Mouse (Mus musculus): ENCODE measurements at regions not wholly inside any gene's neighbourhood (a gene's known extent, or its start where the extent isn't known, plus 50 kb on each side); places are given as distances from the start of the nearest gene placed in this dataset.

GRCm38 (mm10) chr13:83201931-83202671, 301.7 kb upstream of the Mef2c start:
- WGBS: 93% methylated on average over 3 of the region's 3 CpGs
- Histone ChIP-seq H3K27me3 (replicated peaks) (no peaks in the 10 kb centered on the region), H3K36me3 (no peaks in the 10 kb centered on the region), H3K9ac (no peak overlapping the region), H3K4me1 (no peaks in the 10 kb centered on the region), H3K9me3 (no peaks in the 10 kb centered on the region), H3K4me3 (no peak overlapping the region), H3K4me2 (replicated peaks) (no peak overlapping the region), H3K27ac (no peak overlapping the region)
- no peak for ATAC-seq (ENCODE audit: low FRiP score, low read depth)

DNA sequence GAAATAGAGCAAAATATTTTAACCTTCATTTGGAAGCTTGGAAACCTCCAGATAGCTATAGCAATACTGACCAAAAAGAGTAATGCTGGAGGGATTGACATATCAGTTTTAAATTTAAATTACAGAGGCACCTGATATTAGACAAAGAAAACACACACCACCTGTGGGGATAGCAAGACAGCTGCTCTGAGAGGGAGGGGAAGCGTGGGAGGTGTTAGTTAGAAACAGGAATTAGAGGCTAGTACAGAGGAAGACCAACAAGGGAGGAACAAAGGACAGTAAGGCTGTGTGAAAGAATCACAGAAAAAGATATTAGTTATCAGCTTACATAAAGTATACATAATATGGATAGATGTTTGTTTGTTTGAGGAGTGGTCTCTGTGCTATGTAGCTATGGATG, 297.2 kb upstream of the Mef2c start:
- H3K4me2 ChIP-seq (replicated peaks): no peak overlapping the region
- no peaks in the 10 kb centered on the region for H3K4me1 ChIP-seq
- H3K9ac ChIP-seq: no peak overlapping the region
- H3K27ac ChIP-seq: no peak overlapping the region
- ATAC-seq (ENCODE audit: low FRiP score, low read depth): no peak
- no peaks in the 10 kb centered on the region for H3K27me3 ChIP-seq (replicated peaks)
- 86% methylated on average over 1 of the region's 1 CpGs for WGBS
- H3K4me3 ChIP-seq: no peak overlapping the region
- no peaks in the 10 kb centered on the region for H3K36me3 ChIP-seq
- no peaks in the 10 kb centered on the region for H3K9me3 ChIP-seq

DNA sequence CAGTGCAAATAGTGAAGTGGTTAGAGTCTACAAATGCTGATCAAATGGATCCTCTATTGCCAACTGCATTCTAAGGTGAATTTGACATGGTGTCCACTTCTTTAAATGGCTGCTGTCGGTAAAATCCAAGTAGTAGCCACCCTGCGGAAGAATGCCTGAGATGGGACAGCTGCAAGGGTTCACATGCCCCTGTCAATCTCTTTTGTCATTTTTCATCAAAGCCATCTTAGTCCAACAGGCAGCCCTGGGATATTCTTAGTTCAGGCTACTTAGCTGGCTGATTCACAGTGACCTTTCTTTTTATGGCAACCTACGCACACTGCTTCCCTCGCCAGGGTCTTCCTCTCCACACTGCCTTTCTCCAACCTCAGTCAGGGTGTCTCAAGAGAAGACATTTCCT, 296.3 kb upstream of the Mef2c start:
- Histone ChIP-seq H3K9me3 (no peaks in the 10 kb centered on the region), H3K4me3 (no peak overlapping the region), H3K4me1 (no peaks in the 10 kb centered on the region), H3K4me2 (replicated peaks) (no peak overlapping the region), H3K9ac (no peak overlapping the region), H3K27me3 (replicated peaks) (no peaks in the 10 kb centered on the region), H3K36me3 (no peaks in the 10 kb centered on the region), H3K27ac (no peak overlapping the region)
- no peak for ATAC-seq (ENCODE audit: low FRiP score, low read depth)
- 82% methylated on average over 4 of the region's 4 CpGs for WGBS

- WGBS: 83% methylated on average over 5 of the region's 5 CpGs
- no peak overlapping the region for H3K4me2 ChIP-seq (replicated peaks)
- H3K27ac ChIP-seq: no peak overlapping the region
- no peaks in the 10 kb centered on the region for H3K36me3 ChIP-seq
- no peaks in the 10 kb centered on the region for H3K9me3 ChIP-seq
- H3K4me3 ChIP-seq: no peak overlapping the region
- ATAC-seq (ENCODE audit: low FRiP score, low read depth): no peak
- no peaks in the 10 kb centered on the region for H3K27me3 ChIP-seq (replicated peaks)
- no peak overlapping the region for H3K9ac ChIP-seq
- H3K4me1 ChIP-seq: no peaks in the 10 kb centered on the region
Observed at GRCm38 (mm10) chr13:83208111-83208510, 295.7 kb upstream of the Mef2c start.

DNA sequence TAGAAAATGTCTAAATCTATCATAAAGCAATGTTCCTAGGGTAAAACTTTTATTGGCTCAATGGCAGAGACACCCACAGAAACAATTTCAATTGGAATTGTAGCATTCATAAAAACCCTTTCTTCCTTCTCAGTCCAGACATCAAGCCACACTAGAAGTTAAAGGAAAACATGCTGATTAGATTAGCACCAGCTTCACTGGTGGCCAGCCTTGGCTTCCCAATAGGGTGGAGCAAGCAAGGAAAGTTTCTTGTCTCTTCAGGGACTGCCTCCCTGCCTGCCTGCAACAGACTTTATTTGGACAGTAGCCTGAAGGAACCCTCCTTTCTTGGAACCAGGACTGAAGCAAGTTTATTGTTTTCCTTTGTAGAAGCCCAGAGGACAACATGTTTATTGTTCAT, 289.0 kb upstream of the Mef2c start:
- H3K9ac ChIP-seq: no peak overlapping the region
- no peaks in the 10 kb centered on the region for H3K4me1 ChIP-seq
- H3K4me2 ChIP-seq (replicated peaks): no peak overlapping the region
- H3K36me3 ChIP-seq: no peaks in the 10 kb centered on the region
- no peak for ATAC-seq (ENCODE audit: low FRiP score, low read depth)
- no peak overlapping the region for H3K27ac ChIP-seq
- H3K4me3 ChIP-seq: no peak overlapping the region
- no peaks in the 10 kb centered on the region for H3K27me3 ChIP-seq (replicated peaks)
- no peaks in the 10 kb centered on the region for H3K9me3 ChIP-seq

DNA sequence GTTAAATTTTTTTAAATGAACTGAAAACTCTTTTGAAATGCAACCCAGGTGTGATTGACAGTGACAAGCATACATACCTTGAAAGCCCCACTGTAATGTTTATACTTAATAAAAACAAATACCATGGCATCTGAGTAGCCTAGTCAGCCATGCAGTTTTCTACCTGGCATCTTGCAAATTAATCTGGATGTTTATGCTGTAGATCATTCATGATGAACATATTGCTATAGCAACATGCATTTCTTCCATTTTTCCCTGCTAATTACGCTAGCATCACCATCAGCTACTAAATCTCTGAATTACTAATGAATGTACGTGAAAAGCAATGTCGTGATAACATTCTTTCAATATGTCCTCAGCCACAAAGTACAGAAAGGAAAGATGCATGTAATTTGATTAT, 287.4 kb upstream of the Mef2c start:
- Histone ChIP-seq H3K9me3 (no peaks in the 10 kb centered on the region), H3K27ac (no peak overlapping the region), H3K27me3 (replicated peaks) (no peaks in the 10 kb centered on the region), H3K9ac (no peak overlapping the region), H3K4me2 (replicated peaks) (no peak overlapping the region), H3K4me3 (no peak overlapping the region), H3K4me1 (no peaks in the 10 kb centered on the region), H3K36me3 (no peaks in the 10 kb centered on the region)
- ATAC-seq (ENCODE audit: low FRiP score, low read depth): no peak
- 85% methylated on average over 3 of the region's 3 CpGs for WGBS

DNA sequence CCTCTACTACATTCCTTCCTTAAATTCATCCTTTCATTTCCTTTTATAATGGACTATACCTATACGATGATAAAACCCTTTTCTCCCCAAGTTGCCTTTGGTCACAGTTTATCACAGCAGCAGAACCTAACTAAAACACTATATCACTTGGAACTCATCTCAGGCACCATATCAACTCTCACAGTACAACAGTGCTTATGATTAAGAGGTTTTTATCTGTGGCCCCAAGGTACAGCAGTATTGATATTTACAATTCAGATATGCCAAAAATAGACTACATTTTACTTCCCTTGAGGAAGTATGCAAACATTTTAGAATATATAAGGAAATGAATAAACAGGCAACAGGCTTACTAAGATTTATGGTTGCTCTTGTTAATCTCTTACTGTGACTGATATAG, 251.4 kb upstream of the Mef2c start:
- ATAC-seq (ENCODE audit: low FRiP score, low read depth): no peak
- WGBS: 92% methylated on average over 1 of the region's 1 CpGs

GRCm38 (mm10) chr13:83266591-83266990, 237.2 kb upstream of the Mef2c start:
- no peak for ATAC-seq (ENCODE audit: low FRiP score, low read depth)
- WGBS: 93% methylated on average over 1 of the region's 1 CpGs
- H3K9me3 ChIP-seq: no peaks in the 10 kb centered on the region
- no peak overlapping the region for H3K4me2 ChIP-seq (replicated peaks)
- no peaks in the 10 kb centered on the region for H3K36me3 ChIP-seq
- no peaks in the 10 kb centered on the region for H3K27me3 ChIP-seq (replicated peaks)
- H3K4me1 ChIP-seq: no peaks in the 10 kb centered on the region
- H3K4me3 ChIP-seq: no peak overlapping the region
- H3K27ac ChIP-seq: no peak overlapping the region
- H3K9ac ChIP-seq: no peak overlapping the region

More for the DNA sequence above, 251.4 kb upstream of the Mef2c start:
- Histone ChIP-seq H3K36me3 (no peaks in the 10 kb centered on the region), H3K4me1 (no peaks in the 10 kb centered on the region), H3K27ac (no peak overlapping the region), H3K9ac (no peak overlapping the region), H3K4me3 (no peak overlapping the region), H3K9me3 (no peaks in the 10 kb centered on the region), H3K27me3 (replicated peaks) (no peaks in the 10 kb centered on the region), H3K4me2 (replicated peaks) (no peak overlapping the region)

GRCm38 (mm10) chr13:83268663-83269062, 235.2 kb upstream of the Mef2c start:
- no peak overlapping the region for H3K27ac ChIP-seq
- no peaks in the 10 kb centered on the region for H3K36me3 ChIP-seq
- no peak overlapping the region for H3K9ac ChIP-seq
- H3K4me1 ChIP-seq: no peaks in the 10 kb centered on the region
- H3K4me3 ChIP-seq: no peak overlapping the region
- no peaks in the 10 kb centered on the region for H3K9me3 ChIP-seq
- no peaks in the 10 kb centered on the region for H3K27me3 ChIP-seq (replicated peaks)
- 77% methylated on average over 3 of the region's 3 CpGs for WGBS
- H3K4me2 ChIP-seq (replicated peaks): no peak overlapping the region
- no peak for ATAC-seq (ENCODE audit: low FRiP score, low read depth)

DNA sequence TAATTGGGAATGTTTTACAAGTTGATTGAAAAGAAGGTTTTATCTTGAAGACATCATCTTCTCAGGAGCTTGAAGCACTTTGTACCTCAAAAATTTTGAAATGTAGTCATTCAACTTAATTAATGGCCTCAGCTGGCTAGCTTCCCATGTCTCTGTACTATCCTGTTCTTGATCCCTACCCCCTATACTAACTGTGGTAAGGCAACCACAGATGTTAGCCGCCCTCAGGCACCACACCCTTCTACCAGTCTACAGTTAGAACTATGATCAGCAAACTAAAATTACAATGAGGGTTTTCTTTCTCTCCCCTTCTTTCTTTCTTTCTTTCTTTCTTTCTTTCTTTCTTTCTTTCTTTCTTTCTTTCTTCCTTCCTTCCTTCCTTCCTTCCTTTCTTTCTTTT, 225.1 kb upstream of the Mef2c start:
- H3K4me3 ChIP-seq: no peak overlapping the region
- no peak overlapping the region for H3K4me2 ChIP-seq (replicated peaks)
- 90% methylated on average over 1 of the region's 1 CpGs for WGBS
- no peaks in the 10 kb centered on the region for H3K36me3 ChIP-seq
- no peak for ATAC-seq (ENCODE audit: low FRiP score, low read depth)
- H3K4me1 ChIP-seq: no peaks in the 10 kb centered on the region
- no peaks in the 10 kb centered on the region for H3K9me3 ChIP-seq
- H3K9ac ChIP-seq: no peak overlapping the region
- no peak overlapping the region for H3K27ac ChIP-seq
- no peaks in the 10 kb centered on the region for H3K27me3 ChIP-seq (replicated peaks)

GRCm38 (mm10) chr13:83307696-83308095, 196.1 kb upstream of the Mef2c start:
- no peak for ATAC-seq (ENCODE audit: low FRiP score, low read depth)
- Histone ChIP-seq H3K4me3 (no peak overlapping the region), H3K27ac (no peak overlapping the region), H3K9me3 (no peaks in the 10 kb centered on the region), H3K4me1 (no peaks in the 10 kb centered on the region), H3K4me2 (replicated peaks) (no peak overlapping the region), H3K27me3 (replicated peaks) (no peaks in the 10 kb centered on the region), H3K36me3 (no peaks in the 10 kb centered on the region), H3K9ac (no peak overlapping the region)
- 87% methylated on average over 3 of the region's 3 CpGs for WGBS

- ATAC-seq (ENCODE audit: low FRiP score, low read depth): no peak
- 62% methylated on average over 4 of the region's 4 CpGs for WGBS
Observed at GRCm38 (mm10) chr13:83328488-83328887, 175.3 kb upstream of the Mef2c start.

GRCm38 (mm10) chr13:83333728-83334127, 170.1 kb upstream of the Mef2c start:
- H3K27me3 ChIP-seq (replicated peaks): no peaks in the 10 kb centered on the region
- H3K9ac ChIP-seq: no peak overlapping the region
- 10% methylated on average over 5 of the region's 5 CpGs for WGBS
- no peaks in the 10 kb centered on the region for H3K36me3 ChIP-seq
- no peaks in the 10 kb centered on the region for H3K9me3 ChIP-seq
- peak; percentile 48; the same call in 1 of the 2 replicates for ATAC-seq (ENCODE audit: low FRiP score, low read depth)
- H3K4me2 ChIP-seq (replicated peaks): no peak overlapping the region
- peaks cover 4% of the 10 kb centered on the region; the same call in 1 of the 2 replicates for H3K4me1 ChIP-seq
- no peak overlapping the region for H3K27ac ChIP-seq
- no peak overlapping the region for H3K4me3 ChIP-seq

More at GRCm38 (mm10) chr13:83328488-83328887, 175.3 kb upstream of the Mef2c start:
- no peaks in the 10 kb centered on the region for H3K9me3 ChIP-seq
- no peak overlapping the region for H3K27ac ChIP-seq
- H3K4me2 ChIP-seq (replicated peaks): no peak overlapping the region
- no peaks in the 10 kb centered on the region for H3K27me3 ChIP-seq (replicated peaks)
- no peaks in the 10 kb centered on the region for H3K36me3 ChIP-seq
- no peaks in the 10 kb centered on the region for H3K4me1 ChIP-seq
- H3K9ac ChIP-seq: no peak overlapping the region
- H3K4me3 ChIP-seq: no peak overlapping the region
